Mouse (Mus musculus) forebrain, embryonic 14.5 days (tissue): Measurements from ENCODE around the gene Galnt15. TPM values are rescaled to one million over a fixed set of nuclear protein-coding genes. Genes with fewer than 3 reads are reported as not detected.

ENCODE experiments used
- ATAC-seq: fragments of 200-750 bp; cut with Nextera tagmentation; 2 replicates; pipeline ENCODE4 v1.8.0; 2017; ENCODE audit warnings: mild to moderate bottlenecking, moderate library complexity
- DNase-seq: peaks from one replicate; pipeline ENCODE4 v3.0.0-alpha.2; 2015; ENCODE audit warnings: low spot score
- H3K27ac ChIP-seq: fragments of 300-500 bp; sonication (generic); 2 replicates; pipeline ENCODE4 v1.5.1; 2014; ENCODE audit warnings: low read depth, mild to moderate bottlenecking, control low read depth, low read length, moderate library complexity
- H3K27me3 ChIP-seq: fragments of 300-500 bp; sonication (generic); replicated peaks from 2 replicates; pipeline ENCODE4 v1.6.1; 2014; ENCODE audit warnings: low read length, control low read depth, mixed read lengths; ENCODE audit not compliant: control insufficient read depth, insufficient read depth
- H3K36me3 ChIP-seq: fragments of 300-500 bp; sonication (generic); 2 replicates; pipeline ENCODE4 v1.6.1; 2014; ENCODE audit warnings: low read length, control low read depth; ENCODE audit not compliant: control insufficient read depth, insufficient read depth
- H3K4me1 ChIP-seq: fragments of 300-500 bp; sonication (generic); 2 replicates; pipeline ENCODE4 v1.6.1; 2014; ENCODE audit warnings: antibody characterized with exemption, low read length, control low read depth; ENCODE audit not compliant: control insufficient read depth, insufficient read depth
- H3K4me2 ChIP-seq: fragments of 300-500 bp; sonication (generic); 2 replicates; pipeline ENCODE4 v1.6.1; 2014; ENCODE audit warnings: mild to moderate bottlenecking, control low read depth, low read length
- H3K4me3 ChIP-seq: fragments of 300-500 bp; sonication (generic); 2 replicates; pipeline ENCODE4 v1.5.1; 2014; ENCODE audit warnings: low read depth, low read length, control low read depth
- H3K9ac ChIP-seq: fragments of 300-500 bp; sonication (generic); 2 replicates; pipeline ENCODE4 v1.6.1; 2014; ENCODE audit warnings: mild to moderate bottlenecking, low read length, control low read depth, moderate library complexity
- H3K9me3 ChIP-seq: fragments of 300-500 bp; sonication (generic); replicated peaks from 2 replicates; pipeline ENCODE4 v1.6.1; 2016; ENCODE audit warnings: low read length, control low read depth, mixed read lengths; ENCODE audit not compliant: control insufficient read depth
- WGBS: fragments of 180-500 bp; shearing (Covaris S2); extraction: QIAGEN DNeasy Blood & Tissue Kit; methylation state at CpG from one replicate; pipeline ENCODE4 v1.1.7; 2014; 5-methylcytosine and 5-hydroxymethylcytosine counted together
- polyA plus RNA-seq: library from polyadenylated mRNA; unstranded; fragments of >200 nt; fragmentation: Nextera tagmentation; extraction: Ambion mirVana; gene quantifications from 2 replicates; pipeline ENCODE4 v1.2.1, GENCODE M21; 2014

Gene Galnt15
- polyA plus RNA-seq, 1 experiment from 2014 or later, result 0.39 TPM

GRCm38 (mm10) chr14:32091124-32091523 is 62.3 kb downstream of the Galnt15 start:
- Histone ChIP-seq H3K4me3 (no peak overlapping the region), H3K4me2 (no peak overlapping the region), H3K27ac (no peak overlapping the region), H3K9me3 (no peaks in the 10 kb centered on the region), H3K9ac (no peak overlapping the region), H3K27me3 (no peaks in the 10 kb centered on the region), H3K4me1 (peaks cover 8% of the 10 kb centered on the region; the same call in 1 of the 2 replicates), H3K36me3 (peaks cover 32% of the 10 kb centered on the region; the same call in 1 of the 2 replicates)
- WGBS, result 95% methylated on average over 4 of the region's 4 CpGs
- ATAC-seq (no peak), DNase-seq (no peak)

GRCm38 (mm10) chr14:32091704-32092103 is 62.9 kb downstream of the Galnt15 start:
- ATAC-seq, result no peak
- H3K27me3 ChIP-seq, result no peaks in the 10 kb centered on the region
- H3K4me1 ChIP-seq, result 0 out of 2 replicates have a peak, but pooled peaks cover 2% of the 10 kb centered on the region
- H3K9me3 ChIP-seq, result no peaks in the 10 kb centered on the region
- no peak overlapping the region for H3K4me3 ChIP-seq
- no peak overlapping the region for H3K27ac ChIP-seq
- H3K4me2 ChIP-seq, result no peak overlapping the region
- H3K9ac ChIP-seq, result no peak overlapping the region
- peaks cover 37% of the 10 kb centered on the region for H3K36me3 ChIP-seq
- WGBS, result 86% methylated on average over 4 of the region's 4 CpGs
- no peak for DNase-seq

GRCm38 (mm10) chr14:32093018-32093417 is 64.2 kb downstream of the Galnt15 start:
- Histone ChIP-seq H3K27me3 (no peaks in the 10 kb centered on the region), H3K9me3 (no peaks in the 10 kb centered on the region), H3K27ac (no peak overlapping the region), H3K4me3 (no peak overlapping the region), H3K4me2 (no peak overlapping the region), H3K9ac (no peak overlapping the region), H3K36me3 (peaks cover 44% of the 10 kb centered on the region), H3K4me1 (no peaks in the 10 kb centered on the region)
- 73% methylated on average over 1 of the region's 1 CpGs for WGBS
- no peak for DNase-seq
- ATAC-seq, result no peak

GRCm38 (mm10) chr14:32093500-32094117 is 64.8 kb downstream of the Galnt15 start:
- no peak overlapping the region for H3K4me2 ChIP-seq
- no peaks in the 10 kb centered on the region for H3K4me1 ChIP-seq
- no peaks in the 10 kb centered on the region for H3K9me3 ChIP-seq
- H3K36me3 ChIP-seq, result peaks cover 46% of the 10 kb centered on the region
- H3K4me3 ChIP-seq, result no peak overlapping the region
- no peak for DNase-seq
- no peaks in the 10 kb centered on the region for H3K27me3 ChIP-seq
- no peak for ATAC-seq
- H3K9ac ChIP-seq, result no peak overlapping the region
- WGBS, result 93% methylated on average over 11 of the region's 11 CpGs
- no peak overlapping the region for H3K27ac ChIP-seq

- 74% methylated on average over 5 of the region's 5 CpGs for WGBS
- H3K4me2 ChIP-seq, result no peak overlapping the region
- no peak overlapping the region for H3K4me3 ChIP-seq
- H3K27ac ChIP-seq, result no peak overlapping the region
- ATAC-seq (no peak), DNase-seq (no peak)
- peaks cover 64% of the 10 kb centered on the region for H3K36me3 ChIP-seq
- no peak overlapping the region for H3K9ac ChIP-seq
- no peaks in the 10 kb centered on the region for H3K27me3 ChIP-seq
- no peaks in the 10 kb centered on the region for H3K4me1 ChIP-seq
- H3K9me3 ChIP-seq, result no peaks in the 10 kb centered on the region
Observed at GRCm38 (mm10) chr14:32095646-32096045, 66.9 kb downstream of the Galnt15 start.

GRCm38 (mm10) chr14:32096740-32097139 is 68.0 kb downstream of the Galnt15 start:
- H3K27ac ChIP-seq, result no peak overlapping the region
- H3K4me2 ChIP-seq, result no peak overlapping the region
- no peak overlapping the region for H3K4me3 ChIP-seq
- WGBS, result 88% methylated on average over 5 of the region's 5 CpGs
- DNase-seq (no peak), ATAC-seq (no peak)
- no peaks in the 10 kb centered on the region for H3K4me1 ChIP-seq
- H3K9me3 ChIP-seq, result no peaks in the 10 kb centered on the region
- H3K9ac ChIP-seq, result no peak overlapping the region
- peaks cover 64% of the 10 kb centered on the region for H3K36me3 ChIP-seq
- H3K27me3 ChIP-seq, result no peaks in the 10 kb centered on the region

- ATAC-seq (no peak), DNase-seq (no peak)
- no peaks in the 10 kb centered on the region for H3K4me1 ChIP-seq
- no peaks in the 10 kb centered on the region for H3K27me3 ChIP-seq
- no peak overlapping the region for H3K4me3 ChIP-seq
- no peak overlapping the region for H3K9ac ChIP-seq
- no peak overlapping the region for H3K27ac ChIP-seq
- no peaks in the 10 kb centered on the region for H3K9me3 ChIP-seq
- no peak overlapping the region for H3K4me2 ChIP-seq
- peaks cover 65% of the 10 kb centered on the region for H3K36me3 ChIP-seq
- 97% methylated on average over 7 of the region's 7 CpGs for WGBS
Observed at GRCm38 (mm10) chr14:32097691-32098090, 68.9 kb downstream of the Galnt15 start.

- Histone ChIP-seq H3K4me1 (no peaks in the 10 kb centered on the region), H3K36me3 (peaks cover 58% of the 10 kb centered on the region), H3K9me3 (no peaks in the 10 kb centered on the region), H3K27ac (no peak overlapping the region), H3K27me3 (no peaks in the 10 kb centered on the region), H3K9ac (no peak overlapping the region), H3K4me3 (no peak overlapping the region), H3K4me2 (no peak overlapping the region)
- no peak for DNase-seq
- no peak for ATAC-seq
- WGBS, result 95% methylated on average over 3 of the region's 3 CpGs
Observed at GRCm38 (mm10) chr14:32098951-32099350, 70.2 kb downstream of the Galnt15 start.

- H3K27ac ChIP-seq, result no peak overlapping the region
- H3K9me3 ChIP-seq, result no peaks in the 10 kb centered on the region
- ATAC-seq (no peak), DNase-seq (no peak)
- WGBS, result 88% methylated on average over 4 of the region's 4 CpGs
- no peaks in the 10 kb centered on the region for H3K27me3 ChIP-seq
- H3K9ac ChIP-seq, result no peak overlapping the region
- H3K4me3 ChIP-seq, result no peak overlapping the region
- H3K4me2 ChIP-seq, result no peak overlapping the region
- peaks cover 30% of the 10 kb centered on the region for H3K36me3 ChIP-seq
- no peaks in the 10 kb centered on the region for H3K4me1 ChIP-seq
Observed at GRCm38 (mm10) chr14:32103556-32103955, 74.8 kb downstream of the Galnt15 start.
